Mouse (Mus musculus) bone marrow macrophage, adult 2 months (primary cell): ENCODE results near the gene Rfc4.
"Not testable (repeated sequence)": the region's sequence is repeated elsewhere in the genome, so short reads cannot be mapped to it uniquely, and the experiment has no call there.

Source experiments
- CTCF ChIP-seq: IDR thresholded peaks from 2 replicates; pipeline ENCODE4 v1.5.1; 2012; ENCODE audit warnings: low read depth, mild to moderate bottlenecking, low read length, moderate library complexity
- POLR2A ChIP-seq: IDR thresholded peaks from 2 replicates; pipeline ENCODE4 v1.6.1; 2012; ENCODE audit warnings: mild to moderate bottlenecking, low read depth, low read length, borderline replicate concordance

- not testable (repeated sequence) for TF ChIP-seq CTCF, POLR2A
Measured at GRCm38 (mm10) chr16:23077516-23077915, 50.0 kb downstream of the Rfc4 start.
